Mouse (Mus musculus) embryo, embryonic 11 days (tissue): ENCODE data around the gene Spon1.

Experiments
- DNase-seq: peaks from one replicate; pipeline ENCODE4 v3.0.0-alpha.2; 2015

Gene Spon1

GRCm38 (mm10) chr7:113780286-113780685 lies 14.5 kb downstream of the Spon1 start:
- DNase-seq, result no peak

GRCm38 (mm10) chr7:113791991-113792390 lies 26.2 kb downstream of the Spon1 start:
- no peak for DNase-seq

GRCm38 (mm10) chr7:113792871-113793270 lies 27.1 kb downstream of the Spon1 start:
- peak; percentile 39 for DNase-seq

GRCm38 (mm10) chr7:113795209-113795608 lies 29.4 kb downstream of the Spon1 start:
- DNase-seq, result no peak

GRCm38 (mm10) chr7:113797134-113797533 lies 31.3 kb downstream of the Spon1 start:
- DNase-seq, result no peak

- DNase-seq, result no peak
Observed at GRCm38 (mm10) chr7:113798605-113799255, 32.9 kb downstream of the Spon1 start.

- no peak for DNase-seq
Observed at GRCm38 (mm10) chr7:113809781-113810180, 44.0 kb downstream of the Spon1 start.

GRCm38 (mm10) chr7:113811376-113812158 lies 45.8 kb downstream of the Spon1 start:
- no peak for DNase-seq

GRCm38 (mm10) chr7:113814101-113814779 lies 48.4 kb downstream of the Spon1 start:
- peak; percentile 32 for DNase-seq

- DNase-seq, result no peak
Observed at GRCm38 (mm10) chr7:113815726-113816125, 49.9 kb downstream of the Spon1 start.

- no peak for DNase-seq
Observed at GRCm38 (mm10) chr7:113816827-113817334, 51.1 kb downstream of the Spon1 start.

GRCm38 (mm10) chr7:113818116-113818515 lies 52.3 kb downstream of the Spon1 start:
- DNase-seq, result no peak

- DNase-seq, result no peak
Observed at GRCm38 (mm10) chr7:113820213-113820612, 54.4 kb downstream of the Spon1 start.

- no peak for DNase-seq
Observed at GRCm38 (mm10) chr7:113823026-113823425, 57.2 kb downstream of the Spon1 start.

- DNase-seq, result no peak
Observed at GRCm38 (mm10) chr7:113824651-113825050, 58.9 kb downstream of the Spon1 start.

GRCm38 (mm10) chr7:113825498-113826205 lies 59.9 kb downstream of the Spon1 start:
- no peak for DNase-seq

- no peak for DNase-seq
Observed at GRCm38 (mm10) chr7:113826510-113826909, 60.7 kb downstream of the Spon1 start.

GRCm38 (mm10) chr7:113828122-113828571 lies 62.3 kb downstream of the Spon1 start:
- DNase-seq, result peak; percentile 25

- no peak for DNase-seq
Observed at GRCm38 (mm10) chr7:113828576-113828975, 62.8 kb downstream of the Spon1 start.

GRCm38 (mm10) chr7:113837151-113837550 lies 71.4 kb downstream of the Spon1 start:
- DNase-seq, result no peak

GRCm38 (mm10) chr7:113839431-113839830 lies 73.6 kb downstream of the Spon1 start:
- DNase-seq, result no peak

GRCm38 (mm10) chr7:113841521-113841920 lies 75.7 kb downstream of the Spon1 start:
- no peak for DNase-seq

GRCm38 (mm10) chr7:113843150-113843549 lies 77.4 kb downstream of the Spon1 start:
- no peak for DNase-seq
